Mouse (Mus musculus) forebrain, embryonic 13.5 days (tissue): ENCODE data around the gene Olfr126. TPM values are rescaled to one million over a fixed set of nuclear protein-coding genes. Genes with fewer than 3 reads are reported as not detected.

Source experiments
- ATAC-seq: fragments of 200-750 bp; cut with Nextera tagmentation; 2 replicates; pipeline ENCODE4 v1.8.0; 2017
- H3K27ac ChIP-seq: fragments of 300-500 bp; sonication (generic); 2 replicates; pipeline ENCODE4 v1.5.1; 2015; ENCODE audit warnings: inconsistent platforms, mild to moderate bottlenecking, moderate library complexity
- H3K27me3 ChIP-seq: fragments of 300-500 bp; sonication (generic); 2 replicates; pipeline ENCODE4 v1.6.1; 2015; ENCODE audit warnings: mild to moderate bottlenecking, inconsistent platforms
- H3K36me3 ChIP-seq: fragments of 300-500 bp; sonication (generic); 2 replicates; pipeline ENCODE4 v1.6.1; 2015; ENCODE audit warnings: mild to moderate bottlenecking, inconsistent platforms; ENCODE audit not compliant: poor library complexity, severe bottlenecking
- H3K4me1 ChIP-seq: fragments of 300-500 bp; sonication (generic); 2 replicates; pipeline ENCODE4 v1.6.1; 2015; ENCODE audit warnings: inconsistent platforms
- H3K4me2 ChIP-seq: fragments of 300-500 bp; sonication (generic); 2 replicates; pipeline ENCODE4 v1.6.1; 2015; ENCODE audit warnings: inconsistent platforms, mild to moderate bottlenecking, moderate library complexity
- H3K4me3 ChIP-seq: fragments of 300-500 bp; sonication (generic); 2 replicates; pipeline ENCODE4 v1.5.1; 2015; ENCODE audit warnings: mild to moderate bottlenecking, inconsistent platforms
- H3K9ac ChIP-seq: fragments of 300-500 bp; sonication (generic); 2 replicates; pipeline ENCODE4 v1.6.1; 2015; ENCODE audit warnings: mild to moderate bottlenecking, inconsistent platforms
- H3K9me3 ChIP-seq: fragments of 300-500 bp; sonication (generic); replicated peaks from 2 replicates; pipeline ENCODE4 v1.6.1; 2016; ENCODE audit warnings: inconsistent platforms
- WGBS: fragments of 180-500 bp; shearing (Covaris S2); methylation state at CpG from one replicate; pipeline ENCODE4 v1.1.7; 2015; 5-methylcytosine and 5-hydroxymethylcytosine counted together
- polyA plus RNA-seq: library from polyadenylated mRNA; unstranded; fragments of >200 nt; fragmentation: Nextera tagmentation; extraction: Ambion mirVana; gene quantifications from 2 replicates; pipeline ENCODE4 v1.2.1, GENCODE M21; 2015

Olfr126 gene
- polyA plus RNA-seq = not detected in 2 replicates

DNA sequence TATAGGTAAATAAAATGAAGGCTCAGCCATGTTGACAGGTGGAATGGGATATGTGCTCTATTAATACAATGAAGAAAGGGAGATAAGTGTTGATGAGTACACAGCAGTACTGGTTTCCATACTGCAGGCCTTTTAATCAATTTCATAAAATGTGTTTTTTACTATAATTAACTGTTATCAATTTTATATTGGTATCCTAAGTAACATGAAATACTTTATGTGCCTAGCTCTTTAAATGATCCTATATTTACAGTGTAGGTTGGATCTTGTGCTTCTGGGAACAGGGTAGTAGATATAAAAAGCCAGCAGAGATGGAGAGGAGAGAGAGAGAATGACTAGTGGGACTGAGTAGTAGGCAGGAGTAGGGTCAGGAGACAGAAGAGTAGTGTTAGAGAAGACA, at the start of gene Olfr126:
Gene Olfr126, plus strand, starts transcription at position 301 of the 400 bp plus-strand sequence.
- no peak for ATAC-seq
- no peak within 1 kb of the TSS for H3K9ac ChIP-seq
- no peaks in the 10 kb centered on the region for H3K4me1 ChIP-seq
- H3K27me3 ChIP-seq = no peaks in the 10 kb centered on the region
- H3K36me3 ChIP-seq = no peaks in the 10 kb centered on the region
- H3K27ac ChIP-seq = no peak within 1 kb of the TSS
- H3K4me2 ChIP-seq = no peak within 1 kb of the TSS
- H3K4me3 ChIP-seq = no peak within 1 kb of the TSS
- no peaks in the 10 kb centered on the region for H3K9me3 ChIP-seq

DNA sequence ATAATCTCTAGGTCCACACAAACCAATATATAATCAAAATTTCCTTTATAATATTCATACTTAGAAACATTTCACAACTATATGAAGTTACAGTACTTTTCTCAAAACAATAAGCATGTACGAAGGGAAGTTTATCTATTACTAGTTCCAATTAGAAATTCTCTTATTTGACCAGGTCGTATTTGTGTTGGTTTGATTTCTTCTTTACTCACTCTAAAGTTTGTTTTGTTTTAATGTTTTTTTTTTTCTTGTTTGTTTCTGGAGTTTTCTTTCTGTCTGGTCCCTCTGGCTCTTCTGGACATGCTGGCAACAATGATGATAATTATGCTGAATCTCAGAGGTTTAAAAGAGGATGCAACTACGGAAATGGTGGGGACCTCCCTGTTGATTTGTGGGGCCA, 47.7 kb upstream of the Olfr126 start, which contains the start of gene Olfr124:
Gene Olfr124, plus strand, starts transcription at position 301 of the 400 bp plus-strand sequence.
- Histone ChIP-seq H3K36me3 (no peaks in the 10 kb centered on the region), H3K4me3 (no peak within 1 kb of the TSS), H3K9me3 (peaks cover 5% of the 10 kb centered on the region; the same call in 1 of the 2 replicates), H3K4me2 (no peak within 1 kb of the TSS), H3K4me1 (no peaks in the 10 kb centered on the region), H3K9ac (no peak within 1 kb of the TSS), H3K27me3 (no peaks in the 10 kb centered on the region), H3K27ac (no peak within 1 kb of the TSS)
- 90% methylated on average over 3 of the region's 3 CpGs for WGBS
- no peak for ATAC-seq

DNA sequence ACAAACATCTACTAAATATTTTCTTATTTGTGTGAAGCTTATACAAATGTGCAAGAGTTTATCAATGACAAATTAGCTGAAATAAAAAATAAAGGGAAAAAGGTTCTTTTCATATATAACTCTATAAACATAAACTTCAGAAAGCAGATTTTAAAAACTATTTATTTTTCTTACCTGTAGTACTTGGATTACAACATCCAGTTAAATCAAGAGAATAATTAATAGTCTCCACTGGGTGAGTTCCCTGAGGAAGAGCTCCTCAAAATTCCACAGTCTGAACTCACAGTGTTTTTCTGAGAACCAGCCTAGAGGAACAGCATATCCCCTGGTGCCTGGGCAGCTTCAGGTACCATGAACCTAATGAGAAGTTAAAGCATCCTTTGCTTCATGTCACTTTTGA, 14.6 kb upstream of the Olfr126 start, which contains the start of gene Olfr125:
Gene Olfr125, plus strand, starts transcription at position 301 of the 400 bp plus-strand sequence.
- Histone ChIP-seq H3K4me3 (no peak within 1 kb of the TSS), H3K9me3 (no peaks in the 10 kb centered on the region), H3K36me3 (no peaks in the 10 kb centered on the region), H3K4me2 (no peak within 1 kb of the TSS), H3K9ac (no peak within 1 kb of the TSS), H3K4me1 (no peaks in the 10 kb centered on the region), H3K27me3 (no peaks in the 10 kb centered on the region), H3K27ac (no peak within 1 kb of the TSS)
- no peak for ATAC-seq

DNA sequence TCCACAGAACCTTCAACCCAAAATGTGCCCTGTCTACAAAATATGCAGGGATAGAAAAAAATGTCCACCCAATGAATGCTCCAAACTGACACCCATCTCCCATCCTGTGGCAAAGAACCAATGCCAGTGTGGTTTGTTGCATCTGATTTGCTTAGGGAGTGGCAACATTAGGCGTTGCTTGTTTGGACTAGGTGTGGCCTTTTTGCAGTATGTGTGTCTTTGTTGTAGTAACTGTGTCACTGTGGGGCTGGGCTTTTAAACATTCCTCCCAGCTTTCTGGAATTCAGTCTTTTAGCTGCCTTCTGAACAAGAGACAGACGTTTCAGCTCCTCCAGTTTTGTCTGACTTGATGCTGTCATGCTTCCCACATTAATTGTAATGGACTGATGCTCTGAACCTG, 16.6 kb downstream of the Olfr126 start:
- H3K4me1 ChIP-seq = no peaks in the 10 kb centered on the region
- no peak for ATAC-seq
- peaks cover 3% of the 10 kb centered on the region; the same call in 1 of the 2 replicates for H3K9me3 ChIP-seq
- H3K27me3 ChIP-seq = no peaks in the 10 kb centered on the region
- H3K9ac ChIP-seq = no peak overlapping the region
- H3K36me3 ChIP-seq = no peaks in the 10 kb centered on the region
- H3K4me3 ChIP-seq = no peak overlapping the region
- no peak overlapping the region for H3K4me2 ChIP-seq
- 81% methylated on average over 2 of the region's 2 CpGs for WGBS
- no peak overlapping the region for H3K27ac ChIP-seq

DNA sequence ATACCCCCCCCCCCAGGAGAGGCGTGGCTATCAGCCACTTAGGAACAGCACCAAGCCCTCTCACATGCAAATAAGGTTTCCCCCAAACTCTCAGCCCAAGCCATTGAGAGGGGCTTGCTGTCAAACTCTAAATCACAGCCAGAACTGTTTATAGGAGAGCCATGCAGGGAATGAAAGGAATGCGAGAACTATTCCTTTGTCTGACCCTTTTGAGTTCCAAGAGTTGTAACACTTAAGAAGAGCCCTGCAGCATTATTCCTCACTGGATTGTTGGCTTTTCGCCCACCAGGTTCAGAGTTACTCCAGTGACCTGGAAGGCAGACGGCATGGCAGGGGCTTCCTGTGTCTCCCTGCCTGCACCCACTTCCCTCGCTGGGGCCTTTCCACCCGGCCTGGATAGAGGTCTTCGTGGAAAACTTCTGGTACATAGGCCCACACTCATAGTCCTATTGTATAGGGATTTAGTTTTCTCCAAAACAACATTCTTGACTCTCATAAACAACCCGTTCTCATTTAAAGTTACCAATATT, 22.5 kb downstream of the Olfr126 start:
- no peak for ATAC-seq
- H3K27me3 ChIP-seq = no peaks in the 10 kb centered on the region
- H3K9me3 ChIP-seq = no peaks in the 10 kb centered on the region
- H3K4me3 ChIP-seq = no peak overlapping the region
- no peak overlapping the region for H3K4me2 ChIP-seq
- H3K9ac ChIP-seq = no peak overlapping the region
- 15% methylated on average over 8 of the region's 8 CpGs for WGBS
- no peak overlapping the region for H3K27ac ChIP-seq
- H3K4me1 ChIP-seq = no peaks in the 10 kb centered on the region
- H3K36me3 ChIP-seq = no peaks in the 10 kb centered on the region

DNA sequence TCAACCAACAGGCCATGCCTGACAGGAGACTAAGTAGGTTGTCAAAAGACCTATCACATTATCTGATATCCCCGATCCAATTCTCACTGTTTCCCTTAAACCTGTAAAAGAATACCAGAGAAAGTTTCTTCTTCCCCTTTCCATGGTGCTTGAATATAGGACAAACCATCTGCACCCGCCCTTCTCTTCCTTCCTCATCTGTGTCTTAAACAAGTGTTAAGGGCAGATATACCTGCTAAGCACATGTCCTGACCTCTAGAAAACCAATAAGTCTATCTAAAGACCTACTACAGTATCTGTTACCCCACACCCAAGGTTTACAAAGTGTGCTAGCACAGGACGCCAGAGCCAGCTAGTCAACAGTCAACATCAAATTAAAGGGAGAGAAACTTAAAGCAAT, 26.5 kb downstream of the Olfr126 start:
- Histone ChIP-seq H3K4me2 (no peak overlapping the region), H3K27ac (no peak overlapping the region), H3K4me3 (no peak overlapping the region), H3K9me3 (no peaks in the 10 kb centered on the region), H3K4me1 (no peaks in the 10 kb centered on the region), H3K9ac (no peak overlapping the region), H3K27me3 (no peaks in the 10 kb centered on the region), H3K36me3 (no peaks in the 10 kb centered on the region)
- 79% methylated on average over 3 of the region's 3 CpGs for WGBS
- ATAC-seq = no peak

DNA sequence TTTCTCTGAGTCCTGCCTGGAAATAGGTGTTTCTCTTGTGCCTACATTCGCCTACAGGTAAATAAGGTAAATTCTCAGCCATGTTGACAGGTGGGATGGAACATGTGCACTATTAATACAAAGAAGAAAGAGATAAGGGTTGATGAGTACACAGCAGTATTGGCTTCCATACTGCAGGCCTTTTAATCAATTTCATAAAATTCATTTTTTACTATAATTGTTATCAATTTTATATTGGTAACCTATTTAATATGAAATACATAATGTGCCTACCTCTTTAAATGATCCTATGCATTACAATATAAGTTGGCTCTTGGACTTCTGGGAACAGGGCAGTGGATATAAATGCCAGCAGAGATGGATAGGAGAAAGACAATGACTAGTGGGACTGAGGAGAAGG, 52.9 kb downstream of the Olfr126 start, which contains the start of gene Olfr127:
Gene Olfr127, plus strand, starts transcription at position 301 of the 400 bp plus-strand sequence.
- no peak within 1 kb of the TSS for H3K9ac ChIP-seq
- no peak for ATAC-seq
- 83% methylated on average over 1 of the region's 1 CpGs for WGBS
- H3K4me1 ChIP-seq = no peaks in the 10 kb centered on the region
- no peaks in the 10 kb centered on the region for H3K9me3 ChIP-seq
- no peak within 1 kb of the TSS for H3K4me3 ChIP-seq
- H3K4me2 ChIP-seq = no peak within 1 kb of the TSS
- H3K27ac ChIP-seq = no peak within 1 kb of the TSS
- no peaks in the 10 kb centered on the region for H3K36me3 ChIP-seq
- H3K27me3 ChIP-seq = no peaks in the 10 kb centered on the region

Other genes starting within 250 kb of the Olfr126 start
- gene Olfr115, start 220.4 kb upstream of the Olfr126 start, polyA plus RNA-seq = not detected in 2 replicates
- gene Olfr116, start 220.3 kb upstream of the Olfr126 start, polyA plus RNA-seq = not detected in 2 replicates
- not detected in 2 replicates for gene Olfr117, start 183.7 kb upstream of the Olfr126 start, polyA plus RNA-seq
- gene Olfr118, start 180.5 kb upstream of the Olfr126 start, polyA plus RNA-seq = not detected in 2 replicates
- not detected in 2 replicates for gene Olfr119, start 150.9 kb upstream of the Olfr126 start, polyA plus RNA-seq
- gene Olfr120, start 125.7 kb upstream of the Olfr126 start, polyA plus RNA-seq = not detected in 2 replicates
- gene Olfr121, start 98.6 kb upstream of the Olfr126 start, polyA plus RNA-seq = not detected in 2 replicates
- not detected in 2 replicates for gene Olfr122, start 78.9 kb upstream of the Olfr126 start, polyA plus RNA-seq
- not detected in 2 replicates for gene Olfr123, start 54.0 kb upstream of the Olfr126 start, polyA plus RNA-seq
- not detected in 2 replicates for gene Olfr124, start 47.6 kb upstream of the Olfr126 start, polyA plus RNA-seq
- not detected in 2 replicates for gene Olfr125, start 14.5 kb upstream of the Olfr126 start, polyA plus RNA-seq
- gene Olfr127, start 53.0 kb downstream of the Olfr126 start, polyA plus RNA-seq = not detected in 2 replicates
- not detected in 2 replicates for gene Olfr128, start 73.1 kb downstream of the Olfr126 start, polyA plus RNA-seq
- not detected in 2 replicates for gene Olfr761, start 105.6 kb downstream of the Olfr126 start, polyA plus RNA-seq
- not detected in 2 replicates for gene Olfr129, start 212.6 kb downstream of the Olfr126 start, polyA plus RNA-seq
- gene Olfr130, start 216.4 kb downstream of the Olfr126 start, polyA plus RNA-seq = not detected in 2 replicates
- not detected in 2 replicates for gene Olfr131, start 241.2 kb downstream of the Olfr126 start, polyA plus RNA-seq